Mouse (Mus musculus) brown adipose tissue, adult 24 weeks (tissue): ENCODE results near the gene Osbpl3. TPM values are rescaled to one million over a fixed set of nuclear protein-coding genes. Genes with fewer than 3 reads are reported as not detected.

Experiments
- H3K27ac ChIP-seq: fragments of 200-500 bp; replicated peaks from 2 replicates; pipeline ENCODE4 v1.5.1; 2012; ENCODE audit warnings: low read depth, mild to moderate bottlenecking, low read length
- H3K4me1 ChIP-seq: fragments of 200-500 bp; 2 replicates; pipeline ENCODE4 v1.6.1; 2012; ENCODE audit warnings: low read length, mixed read lengths; ENCODE audit not compliant: control insufficient read depth, insufficient read depth, insufficient read length
- H3K4me3 ChIP-seq: fragments of 200-500 bp; 2 replicates; pipeline ENCODE4 v1.5.1; 2012; ENCODE audit warnings: low read depth, mild to moderate bottlenecking, low read length, moderate library complexity; ENCODE audit not compliant: insufficient read depth
- polyA plus RNA-seq: library from polyadenylated mRNA; stranded (reverse); fragments of >200 nt; gene quantifications from 2 replicates; pipeline ENCODE4 v1.2.4, GENCODE M21; 2012; ENCODE audit not compliant: missing spikeins, insufficient read depth, insufficient read length

The Osbpl3 gene
- polyA plus RNA-seq, 1 experiment: 0.40 TPM

GRCm38 (mm10) chr6:50252690-50253089, 203.3 kb downstream of the Osbpl3 start:
- Histone ChIP-seq H3K27ac (no peak overlapping the region), H3K4me3 (no peak overlapping the region)

GRCm38 (mm10) chr6:50247791-50248190, 208.2 kb downstream of the Osbpl3 start:
- H3K4me1 ChIP-seq: no peaks in the 10 kb centered on the region
- H3K4me3 ChIP-seq: no peak overlapping the region
- H3K27ac ChIP-seq: no peak overlapping the region

More at GRCm38 (mm10) chr6:50252690-50253089, 203.3 kb downstream of the Osbpl3 start:
- no peaks in the 10 kb centered on the region for H3K4me1 ChIP-seq

DNA sequence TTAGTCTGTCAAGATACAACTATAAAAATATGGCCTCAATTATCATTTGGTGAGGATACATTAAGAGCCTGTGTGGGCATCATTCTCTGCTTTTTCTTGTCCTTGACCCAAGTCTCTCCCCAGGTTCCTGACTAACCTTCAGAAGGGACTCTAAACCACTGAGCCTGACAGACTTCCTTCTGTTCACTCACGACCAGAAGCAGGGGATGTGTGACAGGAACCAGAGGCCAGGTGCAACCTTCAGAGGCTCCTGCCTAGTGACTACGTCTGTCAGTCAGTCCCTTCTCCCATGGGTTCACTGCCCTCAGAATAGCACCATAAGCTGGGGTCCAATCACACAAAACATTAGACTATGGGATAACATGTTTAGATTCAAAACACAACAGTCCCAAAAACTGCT, 208.6 kb downstream of the Osbpl3 start:
- Histone ChIP-seq H3K27ac (no peak overlapping the region), H3K4me1 (no peaks in the 10 kb centered on the region), H3K4me3 (no peak overlapping the region)

GRCm38 (mm10) chr6:50244967-50245366, 211.0 kb downstream of the Osbpl3 start:
- no peaks in the 10 kb centered on the region for H3K4me1 ChIP-seq
- no peak overlapping the region for H3K4me3 ChIP-seq

GRCm38 (mm10) chr6:50244126-50244525, 211.9 kb downstream of the Osbpl3 start:
- H3K27ac ChIP-seq: no peak overlapping the region
- H3K4me1 ChIP-seq: no peaks in the 10 kb centered on the region
- H3K4me3 ChIP-seq: no peak overlapping the region

More at GRCm38 (mm10) chr6:50244967-50245366, 211.0 kb downstream of the Osbpl3 start:
- H3K27ac ChIP-seq: no peak overlapping the region

Other genes starting within 250 kb of the Osbpl3 start
- 0.71 and 0.95 TPM in 2 replicates for gene Gsdme, start 192.3 kb downstream of the Osbpl3 start, polyA plus RNA-seq
- gene Cycs, start 110.3 kb upstream of the Osbpl3 start, polyA plus RNA-seq: 219 and 245 TPM in 2 replicates
- gene 4921507P07Rik, start 140.4 kb upstream of the Osbpl3 start, polyA plus RNA-seq: 0.63 and 1.7 TPM in 2 replicates
- not detected in 2 replicates for gene Npvf, start 198.2 kb upstream of the Osbpl3 start, polyA plus RNA-seq